Mouse (Mus musculus) olfactory bulb, adult 2 months (tissue): Measurements from ENCODE around the gene Pla2g2c. TPM values are rescaled to one million over a fixed set of nuclear protein-coding genes. Genes with fewer than 3 reads are reported as not detected.

ENCODE experiments used
- H3K27ac ChIP-seq: fragments of 200-500 bp; 2 replicates; pipeline ENCODE4 v1.5.1; 2012; ENCODE audit warnings: low read depth, low read length; ENCODE audit not compliant: insufficient read depth
- H3K4me1 ChIP-seq: fragments of 200-500 bp; 2 replicates; pipeline ENCODE4 v1.6.1; 2012; ENCODE audit warnings: low read length; ENCODE audit not compliant: control insufficient read depth, insufficient read depth
- H3K4me3 ChIP-seq: fragments of 200-500 bp; 2 replicates; pipeline ENCODE4 v1.5.1; 2012; ENCODE audit warnings: mild to moderate bottlenecking, low read depth, low read length, moderate library complexity; ENCODE audit not compliant: insufficient read depth
- CTCF ChIP-seq: fragments of 200-500 bp; IDR thresholded peaks from 2 replicates; pipeline ENCODE4 v1.5.1; 2012; ENCODE audit warnings: low read depth, mild to moderate bottlenecking, low read length, moderate library complexity; ENCODE audit not compliant: insufficient read depth
- POLR2A ChIP-seq: fragments of 200-500 bp; IDR thresholded peaks from 2 replicates; pipeline ENCODE4 v1.6.1; 2012; ENCODE audit warnings: mild to moderate bottlenecking, low read depth, low read length, moderate library complexity; ENCODE audit not compliant: insufficient read depth
- WGBS: fragments of 180-500 bp; shearing (Covaris S2); methylation state at CpG from one replicate; pipeline ENCODE4 v1.1.7; 2018; 5-methylcytosine and 5-hydroxymethylcytosine counted together
- polyA plus RNA-seq: library from polyadenylated mRNA; stranded (reverse); fragments of >200 nt; gene quantifications from 2 replicates; pipeline ENCODE4 v1.2.4, GENCODE M21; 2012; ENCODE audit warnings: low replicate concordance; ENCODE audit not compliant: missing spikeins, insufficient read depth, insufficient read length

The Pla2g2c gene
- polyA plus RNA-seq, 1 experiment: not detected

- H3K27ac ChIP-seq: peak overlapping the region; percentile 79
- H3K4me1 ChIP-seq: peaks cover 43% of the 10 kb centered on the region
- H3K4me3 ChIP-seq: no peak overlapping the region
- TF ChIP-seq POLR2A (no peak), CTCF (no peak)
- WGBS: 54% methylated on average over 6 of the region's 6 CpGs
These were observed 57.5 kb downstream of the Pla2g2c start for GRCm38 (mm10) chr4:138782098-138782497.

- no peak overlapping the region for H3K4me3 ChIP-seq
These were observed 61.1 kb downstream of the Pla2g2c start for GRCm38 (mm10) chr4:138785721-138786120.

GRCm38 (mm10) chr4:138786141-138786540 lies 61.5 kb downstream of the Pla2g2c start:
- H3K27ac ChIP-seq: no peak overlapping the region
- WGBS: 44% methylated on average over 4 of the region's 4 CpGs
- peaks cover 18% of the 10 kb centered on the region for H3K4me1 ChIP-seq
- TF ChIP-seq CTCF (no peak), POLR2A (no peak)
- H3K4me3 ChIP-seq: no peak overlapping the region

More at GRCm38 (mm10) chr4:138785721-138786120, 61.1 kb downstream of the Pla2g2c start:
- 65% methylated on average over 4 of the region's 4 CpGs for WGBS
- TF ChIP-seq CTCF (no peak), POLR2A (no peak)
- no peak overlapping the region for H3K27ac ChIP-seq
- H3K4me1 ChIP-seq: peaks cover 19% of the 10 kb centered on the region

GRCm38 (mm10) chr4:138788381-138788780 lies 63.8 kb downstream of the Pla2g2c start:
- H3K27ac ChIP-seq: no peak overlapping the region
- no peak for TF ChIP-seq CTCF
- no peak for TF ChIP-seq POLR2A

GRCm38 (mm10) chr4:138791452-138791851 lies 66.9 kb downstream of the Pla2g2c start:
- H3K27ac ChIP-seq: no peak overlapping the region
- TF ChIP-seq CTCF (no peak), POLR2A (no peak)
- H3K4me3 ChIP-seq: no peak overlapping the region
- H3K4me1 ChIP-seq: no peaks in the 10 kb centered on the region
- 75% methylated on average over 6 of the region's 6 CpGs for WGBS

More at GRCm38 (mm10) chr4:138788381-138788780, 63.8 kb downstream of the Pla2g2c start:
- WGBS: 89% methylated on average over 4 of the region's 4 CpGs
- Histone ChIP-seq H3K4me3 (no peak overlapping the region), H3K4me1 (peaks cover 11% of the 10 kb centered on the region; the same call in 1 of the 2 replicates)

GRCm38 (mm10) chr4:138792599-138792998 lies 68.0 kb downstream of the Pla2g2c start:
- 75% methylated on average over 9 of the region's 9 CpGs for WGBS
- TF ChIP-seq POLR2A (no peak), CTCF (no peak)
- no peak overlapping the region for H3K4me3 ChIP-seq

GRCm38 (mm10) chr4:138793276-138793675 lies 68.7 kb downstream of the Pla2g2c start:
- WGBS: 74% methylated on average over 2 of the region's 2 CpGs
- no peak for TF ChIP-seq POLR2A
- TF ChIP-seq CTCF: peak; percentile 24; the same call in 1 of the 2 replicates
- Histone ChIP-seq H3K4me3 (no peak overlapping the region), H3K27ac (no peak overlapping the region), H3K4me1 (peaks cover 6% of the 10 kb centered on the region)

More at GRCm38 (mm10) chr4:138792599-138792998, 68.0 kb downstream of the Pla2g2c start:
- no peak overlapping the region for H3K27ac ChIP-seq
- H3K4me1 ChIP-seq: peaks cover 6% of the 10 kb centered on the region

GRCm38 (mm10) chr4:138794344-138794743 lies 69.8 kb downstream of the Pla2g2c start:
- TF ChIP-seq POLR2A (no peak), CTCF (no peak)
- H3K4me1 ChIP-seq: peaks cover 9% of the 10 kb centered on the region
- no peak overlapping the region for H3K27ac ChIP-seq
- H3K4me3 ChIP-seq: no peak overlapping the region
- 94% methylated on average over 6 of the region's 6 CpGs for WGBS

Other genes starting within 250 kb of the Pla2g2c start
- not detected in 2 replicates for gene Vwa5b1, start 88.9 kb upstream of the Pla2g2c start, polyA plus RNA-seq
- gene Ubxn10, start 12.4 kb downstream of the Pla2g2c start, polyA plus RNA-seq: not detected in 2 replicates
- not detected in 2 replicates for gene Pla2g2f, start 32.8 kb downstream of the Pla2g2c start, polyA plus RNA-seq
- not detected in 2 replicates for gene Pla2g2d, start 50.9 kb downstream of the Pla2g2c start, polyA plus RNA-seq
- gene Pla2g5, start 138.7 kb downstream of the Pla2g2c start, polyA plus RNA-seq: not detected in 2 replicates
- gene Gm13030, start 149.2 kb downstream of the Pla2g2c start, polyA plus RNA-seq: not detected in 2 replicates
- gene Pla2g2e, start 153.2 kb downstream of the Pla2g2c start, polyA plus RNA-seq: not detected in 2 replicates
- gene Otud3, start 189.2 kb downstream of the Pla2g2c start, polyA plus RNA-seq: not detected in 2 replicates
- gene Rnf186, start 242.3 kb downstream of the Pla2g2c start, polyA plus RNA-seq: not detected in 2 replicates
- not detected in 2 replicates for gene Tmco4, start 248.1 kb downstream of the Pla2g2c start, polyA plus RNA-seq